Mouse (Mus musculus): ENCODE measurements at regions not wholly inside any gene's neighbourhood (a gene's known extent, or its start where the extent isn't known, plus 50 kb on each side); places are given as distances from the start of the nearest gene placed in this dataset.

DNA sequence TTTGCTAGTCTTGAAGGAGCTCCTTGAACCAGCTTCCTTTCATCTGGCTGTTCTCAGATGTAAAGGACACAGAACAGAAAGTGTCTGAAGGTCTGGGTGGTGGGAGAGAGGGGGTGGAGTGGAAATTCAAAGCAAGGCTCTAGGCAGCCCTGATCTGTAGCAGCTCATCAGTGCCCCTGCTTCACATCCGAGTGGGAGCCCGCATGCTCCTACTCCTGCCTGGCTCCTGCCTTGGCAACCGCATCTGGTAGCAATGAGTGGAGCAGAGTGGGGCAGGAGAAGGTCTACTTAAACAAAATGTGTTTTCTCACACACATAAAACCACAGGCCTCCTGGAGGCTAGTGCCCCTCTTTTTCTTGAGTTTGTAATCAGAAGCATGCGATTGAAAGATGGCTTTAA is 201.0 kb downstream of the Osr1 start:
- no peak for TF ChIP-seq MAFK (IDR thresholded peaks at IDR 0.05; ENCODE audit: insufficient read depth, low read depth, low read length)
- no peak for TF ChIP-seq CHD2 (IDR thresholded peaks at IDR 0.05; ENCODE audit: low read depth, low read length)
- TF ChIP-seq ZC3H11A (IDR thresholded peaks at IDR 0.05; ENCODE audit: borderline replicate concordance, low read depth, low read length) = no peak
- TF ChIP-seq HCFC1 (IDR thresholded peaks at IDR 0.05; ENCODE audit: borderline replicate concordance, insufficient read depth, low read length) = no peak
- no peak for TF ChIP-seq ZNF384 (IDR thresholded peaks at IDR 0.05; ENCODE audit: low read depth, low read length)

Measured in ES-E14 (cell line).